8 mouse cellular contexts compared by ENCODE assay signal in genomic region chr4:134963021-134963776, GRCm38 (mm10). TPM values are rescaled to one million over a fixed set of nuclear protein-coding genes. Genes with fewer than 3 reads are reported as not detected.
A peak's percentile ranks its signal among the peaks of the same experiment; 100 is the strongest.
DNase-seq lines count a peak whose midpoint lies in the region; ATAC-seq and TF ChIP-seq lines count a peak whose summit lies in the region.

No protein-coding gene starts in this region.

- no peak for ATAC-seq in heart, embryonic 15.5 days (replicated peaks; ENCODE audit: insufficient number of reproducible peaks, insufficient read depth, low FRiP score, low read depth)
- ATAC-seq in midbrain, postnatal 0 days (ENCODE audit: low FRiP score): no peak

- peak overlapping the region; percentile 32 for H3K4me2 ChIP-seq in heart, embryonic 15.5 days
- 0 out of 2 replicates have a peak overlapping the region, but pooled peaks have one; percentile 15 for H3K4me2 ChIP-seq in midbrain, postnatal 0 days (ENCODE audit: low read depth, low read length, poor library complexity, severe bottlenecking)

- intact Hi-C loops in heart, adult 2 months (cut with DNase I): no loop called here

- TF ChIP-seq POLR2A in heart, adult 2 months (IDR thresholded peaks at IDR 0.05; ENCODE audit: insufficient read depth, low read depth, low read length): no peak

- H3K36me3 ChIP-seq in heart, adult 2 months (ENCODE audit: control insufficient read depth, insufficient read depth, low read length): no peaks in the 10 kb centered on the region
- no peaks in the 10 kb centered on the region for H3K36me3 ChIP-seq in heart, embryonic 15.5 days
- H3K36me3 ChIP-seq in limb, embryonic 10.5 days: no peaks in the 10 kb centered on the region
- H3K36me3 ChIP-seq in midbrain, postnatal 0 days (ENCODE audit: insufficient read depth, low read length): no peaks in the 10 kb centered on the region

- DNase-seq in heart, adult 2 months: no peak
- DNase-seq in heart, adult 9 months (ENCODE audit: low spot score in 2 of 2): no peak
- DNase-seq in adrenal gland, postnatal 25 days: peak; percentile 46
- peak; percentile 61 for DNase-seq in limb, embryonic 10.5 days (ENCODE audit: low spot score)
- DNase-seq in midbrain, postnatal 0 days (ENCODE audit: low spot score): peak; percentile 75
- peak; percentile 36 to 68 for DNase-seq in thymus, postnatal 10 days (ENCODE audit: low spot score in 2 of 2)
- no peak for DNase-seq in layer of hippocampus, adult 9-10 months (ENCODE audit: low spot score)

- H3K27me3 ChIP-seq in heart, adult 2 months (ENCODE audit: control insufficient read depth, insufficient read depth, low read length): no peaks in the 10 kb centered on the region; the same call in 1 of the 2 replicates
- H3K27me3 ChIP-seq in heart, embryonic 15.5 days: peaks cover 42% of the 10 kb centered on the region
- H3K27me3 ChIP-seq in limb, embryonic 10.5 days (ENCODE audit: low read depth, poor library complexity, severe bottlenecking): peaks cover 16% of the 10 kb centered on the region; the same call in 1 of the 2 replicates
- no peaks in the 10 kb centered on the region for H3K27me3 ChIP-seq in midbrain, postnatal 0 days (ENCODE audit: insufficient read depth, low read length)

- peak; percentile 48 for TF ChIP-seq CTCF in heart, adult 2 months (IDR thresholded peaks at IDR 0.05)
- TF ChIP-seq CTCF in midbrain, postnatal 0 days (IDR thresholded peaks at IDR 0.05): peak; percentile 67

- no peak overlapping the region for H3K9ac ChIP-seq in heart, adult 2 months (ENCODE audit: low read depth, low read length)
- H3K9ac ChIP-seq in heart, embryonic 15.5 days: no peak overlapping the region
- H3K9ac ChIP-seq in midbrain, postnatal 0 days (replicated peaks; ENCODE audit: low read length, poor library complexity, severe bottlenecking): no peak overlapping the region

- H3K9me3 ChIP-seq in heart, embryonic 15.5 days (replicated peaks): no peaks in the 10 kb centered on the region
- H3K9me3 ChIP-seq in limb, embryonic 10.5 days (replicated peaks): no peaks in the 10 kb centered on the region
- no peaks in the 10 kb centered on the region for H3K9me3 ChIP-seq in midbrain, postnatal 0 days (ENCODE audit: low read length)

- no peak for TF ChIP-seq EP300 in heart, adult 2 months (IDR thresholded peaks at IDR 0.05; ENCODE audit: insufficient read depth, low read depth, low read length)

- 32% methylated on average over 19 of the region's 19 CpGs for WGBS in heart, adult 2 months
- WGBS in heart, embryonic 15.5 days: 29% methylated on average over 19 of the region's 19 CpGs
- 26% methylated on average over 19 of the region's 19 CpGs for WGBS in limb, embryonic 10.5 days
- 27% methylated on average over 19 of the region's 19 CpGs for WGBS in midbrain, postnatal 0 days

- H3K4me3 ChIP-seq in heart, adult 2 months: no peak overlapping the region
- no peak overlapping the region for H3K4me3 ChIP-seq in heart, embryonic 15.5 days
- H3K4me3 ChIP-seq in limb, embryonic 10.5 days: peak overlapping the region; percentile 31
- no peak overlapping the region for H3K4me3 ChIP-seq in midbrain, postnatal 0 days (ENCODE audit: low read depth, low read length)

- no peaks in the 10 kb centered on the region for H3K79me2 ChIP-seq in heart, adult 2 months (replicated peaks; ENCODE audit: control insufficient read depth, insufficient read depth, low read length)

- no peak overlapping the region for H3K27ac ChIP-seq in heart, adult 2 months
- H3K27ac ChIP-seq in heart, embryonic 15.5 days: no peak overlapping the region
- peak overlapping the region; percentile 57 for H3K27ac ChIP-seq in limb, embryonic 10.5 days
- no peak overlapping the region for H3K27ac ChIP-seq in midbrain, postnatal 0 days (ENCODE audit: low read depth, low read length)

- H3K4me1 ChIP-seq in heart, adult 2 months (ENCODE audit: control insufficient read depth, insufficient read depth, low read length): no peaks in the 10 kb centered on the region
- 0 out of 2 replicates have a peak, but pooled peaks cover 2% of the 10 kb centered on the region for H3K4me1 ChIP-seq in heart, embryonic 15.5 days (replicated peaks)
- H3K4me1 ChIP-seq in limb, embryonic 10.5 days: peaks cover 7% of the 10 kb centered on the region
- no peaks in the 10 kb centered on the region for H3K4me1 ChIP-seq in midbrain, postnatal 0 days (ENCODE audit: insufficient read depth, low read length)

RNA-seq across cellular contexts. Expression of gene Syf2, which starts 32.5 kb away (rescaled TPM):
- total RNA-seq in heart, adult 2 months (2021): 10 to 100 TPM; 48.7 to 61.1 TPM
- 24.9 and 34.1 TPM in 2 replicates for polyA plus RNA-seq in heart, adult 2 months (2012; rRNA removed)
- 109 TPM in 2 replicates for total RNA-seq in adrenal gland, postnatal 25 days (2021)
- polyA plus RNA-seq in heart, embryonic 15.5 days (2015; fragmentation: Nextera tagmentation; extraction: Ambion mirVana): 52.6 and 57.6 TPM in 2 replicates
- polyA plus RNA-seq in limb, embryonic 10.5 days (2016; fragmentation: Nextera tagmentation; extraction: Ambion mirVana): 67.3 and 67.9 TPM in 2 replicates
- total RNA-seq in midbrain, postnatal 0 days (2014; rRNA removed): 39.8 and 45.3 TPM in 2 replicates
- 69.4 and 70.7 TPM in 2 replicates for polyA plus RNA-seq in midbrain, postnatal 0 days (2015; fragmentation: Nextera tagmentation; extraction: Ambion mirVana)

RNA-seq across cellular contexts. Expression of gene Rsrp1, which starts 39.8 kb away (rescaled TPM):
- total RNA-seq in heart, adult 2 months (2021): 100 to 1,000 TPM; 137 to 175 TPM
- polyA plus RNA-seq in heart, adult 2 months (2012; rRNA removed): 192 TPM in 2 replicates
- total RNA-seq in adrenal gland, postnatal 25 days (2021): 603 and 640 TPM in 2 replicates
- polyA plus RNA-seq in heart, embryonic 15.5 days (2015; fragmentation: Nextera tagmentation; extraction: Ambion mirVana): 366 and 379 TPM in 2 replicates
- 299 and 383 TPM in 2 replicates for polyA plus RNA-seq in limb, embryonic 10.5 days (2016; fragmentation: Nextera tagmentation; extraction: Ambion mirVana)
- 109 and 115 TPM in 2 replicates for total RNA-seq in midbrain, postnatal 0 days (2014; rRNA removed)
- 319 and 323 TPM in 2 replicates for polyA plus RNA-seq in midbrain, postnatal 0 days (2015; fragmentation: Nextera tagmentation; extraction: Ambion mirVana)

RNA-seq across cellular contexts. Expression of gene Tmem50a, which starts 48.4 kb away (rescaled TPM):
- total RNA-seq in heart, adult 2 months (2021): 10 to 100 TPM; 59.3 to 69.2 TPM
- polyA plus RNA-seq in heart, adult 2 months (2012; rRNA removed): 81.8 and 106 TPM in 2 replicates
- total RNA-seq in adrenal gland, postnatal 25 days (2021): 337 and 444 TPM in 2 replicates
- 142 TPM in 2 replicates for polyA plus RNA-seq in heart, embryonic 15.5 days (2015; fragmentation: Nextera tagmentation; extraction: Ambion mirVana)
- polyA plus RNA-seq in limb, embryonic 10.5 days (2016; fragmentation: Nextera tagmentation; extraction: Ambion mirVana): 129 and 133 TPM in 2 replicates
- 165 and 206 TPM in 2 replicates for total RNA-seq in midbrain, postnatal 0 days (2014; rRNA removed)
- 251 and 262 TPM in 2 replicates for polyA plus RNA-seq in midbrain, postnatal 0 days (2015; fragmentation: Nextera tagmentation; extraction: Ambion mirVana)

Comparison
In these comparisons a context has a peak if more than half of its experiments do, and no peak if none do; other contexts are left out.
1. DNase-seq: peak in adrenal gland, postnatal 25 days (single experiment), limb, embryonic 10.5 days (single experiment), midbrain, postnatal 0 days (single experiment) and thymus, postnatal 10 days (2 of 2); none in heart, adult 2 months (0 of 2), heart, adult 9 months (0 of 2) and layer of hippocampus, adult 9-10 months (single experiment).